ENCODE assay signal across 16 mouse cellular contexts in the genomic region with DNA sequence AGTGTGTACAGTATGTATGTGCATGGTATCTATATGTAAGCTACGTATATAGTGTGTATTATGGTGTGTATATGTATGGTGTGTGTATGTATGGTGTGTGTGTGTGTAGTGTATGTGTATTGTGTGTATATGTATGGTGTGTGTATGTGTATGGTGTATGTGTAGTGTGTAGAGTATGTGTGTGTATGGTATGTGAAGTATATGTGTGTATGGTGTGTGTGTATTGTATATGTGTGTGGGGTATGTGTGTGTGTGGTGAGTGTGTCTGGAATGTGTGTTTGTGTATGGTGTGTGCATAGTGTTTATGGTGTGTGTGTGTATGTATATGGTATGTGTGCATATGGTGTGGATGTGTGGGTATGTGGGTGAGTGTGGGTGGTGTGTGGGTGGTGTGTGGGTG. TPM values are rescaled to one million over a fixed set of nuclear protein-coding genes. Genes with fewer than 3 reads are reported as not detected.
A peak's percentile ranks its signal among the peaks of the same experiment; 100 is the strongest.
DNase-seq lines count a peak whose midpoint lies in the region; ATAC-seq and TF ChIP-seq lines count a peak whose summit lies in the region.
"Had no signal": no experiment of that assay in that cellular context is flagged by ENCODE, and none has a peak within 500 bp of the region (broad histone marks: within the 10 kb centered on the region; RNA-seq: fewer than 3 reads in every experiment).

No protein-coding gene starts in this region.

- no peak overlapping the region for H3K27ac ChIP-seq in forebrain, embryonic 11.5 days (ENCODE audit: low read depth, low read length)
- no peak overlapping the region for H3K27ac ChIP-seq in forebrain, embryonic 16.5 days (ENCODE audit: low read length)
- peak overlapping the region; percentile 10; the same call in 1 of the 2 replicates for H3K27ac ChIP-seq in layer of hippocampus, adult 2 months
- no peak overlapping the region for H3K27ac ChIP-seq in embryonic facial prominence, embryonic 14.5 days (replicated peaks; ENCODE audit: low read depth, low read length)
- no peak overlapping the region for H3K27ac ChIP-seq in neural tube, embryonic 14.5 days (ENCODE audit: low read depth, low read length)
- H3K27ac ChIP-seq: forebrain, embryonic 15.5 days; hindbrain, embryonic 10.5 days; kidney, postnatal 0 days; limb, embryonic 12.5 days had no signal

- TF ChIP-seq CTCF in layer of hippocampus, adult 2 months (conservative IDR thresholded peaks at IDR 0.05) = no peak

- H3K36me3 ChIP-seq in forebrain, embryonic 11.5 days (ENCODE audit: control insufficient read depth, insufficient read depth, low read length) = no peaks in the 10 kb centered on the region
- H3K36me3 ChIP-seq in forebrain, embryonic 16.5 days (ENCODE audit: control insufficient read depth, insufficient read depth) = no peaks in the 10 kb centered on the region
- no peaks in the 10 kb centered on the region for H3K36me3 ChIP-seq in embryonic facial prominence, embryonic 14.5 days (ENCODE audit: control insufficient read depth, insufficient read depth, low read length)
- H3K36me3 ChIP-seq in neural tube, embryonic 14.5 days (ENCODE audit: control insufficient read depth, insufficient read depth, low read length) = no peaks in the 10 kb centered on the region
- H3K36me3 ChIP-seq: forebrain, embryonic 15.5 days; hindbrain, embryonic 10.5 days; limb, embryonic 12.5 days had no signal

- no peaks in the 10 kb centered on the region for H3K4me1 ChIP-seq in forebrain, embryonic 11.5 days (replicated peaks; ENCODE audit: control insufficient read depth, insufficient read depth, low read length)
- H3K4me1 ChIP-seq in forebrain, embryonic 16.5 days (replicated peaks; ENCODE audit: control insufficient read depth, insufficient read depth, low read length) = peaks cover 14% of the 10 kb centered on the region
- H3K4me1 ChIP-seq in embryonic facial prominence, embryonic 14.5 days (ENCODE audit: control insufficient read depth, insufficient read depth, low read length) = peaks cover 28% of the 10 kb centered on the region
- no peaks in the 10 kb centered on the region for H3K4me1 ChIP-seq in neural tube, embryonic 14.5 days (ENCODE audit: control insufficient read depth, insufficient read depth, low read length)

- H3K9me3 ChIP-seq in forebrain, embryonic 11.5 days (ENCODE audit: control insufficient read depth, low read length) = no peaks in the 10 kb centered on the region
- H3K9me3 ChIP-seq in forebrain, embryonic 16.5 days (ENCODE audit: control insufficient read depth, low read length) = no peaks in the 10 kb centered on the region
- H3K9me3 ChIP-seq in embryonic facial prominence, embryonic 14.5 days (ENCODE audit: control insufficient read depth, low read length) = no peaks in the 10 kb centered on the region
- H3K9me3 ChIP-seq in neural tube, embryonic 14.5 days (ENCODE audit: control insufficient read depth, low read length) = no peaks in the 10 kb centered on the region
- H3K9me3 ChIP-seq: forebrain, embryonic 15.5 days; hindbrain, embryonic 10.5 days; limb, embryonic 12.5 days had no signal

- DNase-seq in forebrain, embryonic 11.5 days (ENCODE audit: low spot score) = no peak
- DNase-seq in layer of hippocampus, adult 2 months (ENCODE audit: low spot score in 2 of 2) = no peak
- no peak for DNase-seq in layer of hippocampus, adult 9-10 months (ENCODE audit: low spot score)
- no peak for DNase-seq in embryonic facial prominence, embryonic 14.5 days (ENCODE audit: low spot score)
- no peak for DNase-seq in cerebellum, postnatal 4 days (ENCODE audit: low spot score in 2 of 2)
- DNase-seq in left cerebral cortex, postnatal 4 days = no peak
- DNase-seq: gastrocnemius, postnatal 10 days; right cerebral cortex, postnatal 14 days had no signal

- intact Hi-C loops in left cerebral cortex, postnatal 4 days (cut with DNase I) = no loop called here

- no peaks in the 10 kb centered on the region for H3K27me3 ChIP-seq in forebrain, embryonic 11.5 days (ENCODE audit: control insufficient read depth, insufficient read depth, low read length)
- H3K27me3 ChIP-seq in forebrain, embryonic 16.5 days (replicated peaks; ENCODE audit: control insufficient read depth, insufficient read depth, low read length) = no peaks in the 10 kb centered on the region
- no peaks in the 10 kb centered on the region for H3K27me3 ChIP-seq in embryonic facial prominence, embryonic 14.5 days (replicated peaks; ENCODE audit: control insufficient read depth, insufficient read depth, low read length)
- no peaks in the 10 kb centered on the region for H3K27me3 ChIP-seq in neural tube, embryonic 14.5 days (ENCODE audit: control insufficient read depth, insufficient read depth, low read length)
- H3K27me3 ChIP-seq: forebrain, embryonic 15.5 days; limb, embryonic 12.5 days had no signal

- no peak overlapping the region for H3K4me3 ChIP-seq in forebrain, embryonic 11.5 days (ENCODE audit: low read depth, low read length)
- no peak overlapping the region for H3K4me3 ChIP-seq in forebrain, embryonic 16.5 days (replicated peaks; ENCODE audit: low read length)
- H3K4me3 ChIP-seq in layer of hippocampus, adult 2 months = no peak overlapping the region
- no peak overlapping the region for H3K4me3 ChIP-seq in embryonic facial prominence, embryonic 14.5 days (ENCODE audit: low read depth, low read length)
- no peak overlapping the region for H3K4me3 ChIP-seq in neural tube, embryonic 14.5 days (ENCODE audit: low read depth, low read length)
- H3K4me3 ChIP-seq: forebrain, embryonic 15.5 days; hindbrain, embryonic 10.5 days; limb, embryonic 12.5 days had no signal

- H3K4me2 ChIP-seq in forebrain, embryonic 11.5 days (ENCODE audit: low read depth, low read length, severe bottlenecking) = no peak overlapping the region
- no peak overlapping the region for H3K4me2 ChIP-seq in forebrain, embryonic 16.5 days (ENCODE audit: low read length)
- H3K4me2 ChIP-seq in embryonic facial prominence, embryonic 14.5 days (ENCODE audit: low read depth, low read length) = no peak overlapping the region
- H3K4me2 ChIP-seq in neural tube, embryonic 14.5 days (ENCODE audit: low read depth, low read length) = no peak overlapping the region
- H3K4me2 ChIP-seq: forebrain, embryonic 15.5 days; heart, embryonic 11.5 days; limb, embryonic 12.5 days had no signal

- WGBS in forebrain, embryonic 11.5 days = 95% methylated on average over 1 of the region's 1 CpGs
- whole genome bisulfite sequencing in forebrain, embryonic 16.5 days = 92% methylated on average over 1 of the region's 1 CpGs
- WGBS in embryonic facial prominence, embryonic 14.5 days = 97% methylated on average over 1 of the region's 1 CpGs
- WGBS in neural tube, embryonic 14.5 days = 97% methylated on average over 1 of the region's 1 CpGs

- no peak overlapping the region for H3K9ac ChIP-seq in forebrain, embryonic 11.5 days (ENCODE audit: low read length)
- H3K9ac ChIP-seq in forebrain, embryonic 16.5 days (replicated peaks; ENCODE audit: low read depth, low read length) = no peak overlapping the region
- H3K9ac ChIP-seq in embryonic facial prominence, embryonic 14.5 days (ENCODE audit: low read depth, low read length) = no peak overlapping the region
- no peak overlapping the region for H3K9ac ChIP-seq in neural tube, embryonic 14.5 days (replicated peaks; ENCODE audit: low read depth, low read length)
- H3K9ac ChIP-seq: forebrain, embryonic 15.5 days; limb, embryonic 12.5 days had no signal

- ATAC-seq in forebrain, embryonic 11.5 days (replicated peaks; ENCODE audit: low FRiP score) = 0 out of 2 replicates have a peak, but pooled peaks have one; percentile 12
- no peak for ATAC-seq in forebrain, embryonic 16.5 days
- ATAC-seq in embryonic facial prominence, embryonic 14.5 days (ENCODE audit: low read depth) = peak; percentile 19; the same call in 1 of the 2 replicates
- peak; percentile 53; the same call in 1 of the 2 replicates for ATAC-seq in neural tube, embryonic 14.5 days (ENCODE audit: low read depth)
- ATAC-seq: forebrain, embryonic 15.5 days had no signal

RNA-seq across cellular contexts. Expression of gene Upp2, which starts 23.0 kb away (rescaled TPM):
- 4.9 and 7.5 TPM in 2 replicates for polyA plus RNA-seq in forebrain, embryonic 11.5 days (2014; fragmentation: Nextera tagmentation; extraction: Ambion mirVana)
- polyA plus RNA-seq in forebrain, embryonic 16.5 days (2015; fragmentation: Nextera tagmentation; extraction: Ambion mirVana) = 11.7 and 16.8 TPM in 2 replicates
- 10 to 100 TPM; 32.7 to 38.5 TPM for total RNA-seq in layer of hippocampus, adult 2 months (2021)
- 8.5 and 8.7 TPM in 2 replicates for polyA plus RNA-seq in embryonic facial prominence, embryonic 14.5 days (2014; fragmentation: Nextera tagmentation; extraction: Ambion mirVana)
- 15.4 and 16.4 TPM in 2 replicates for polyA plus RNA-seq in neural tube, embryonic 14.5 days (2014; fragmentation: Nextera tagmentation; extraction: Ambion mirVana)
- total RNA-seq in left cerebral cortex, postnatal 4 days (2021) = 10 to 100 TPM; 10.1 to 12.2 TPM
- total RNA-seq: megakaryocyte-erythroid progenitor cell, adult 5-6 weeks had no signal

RNA-seq across cellular contexts. Expression of gene Acvr1, which starts 23.1 kb away (rescaled TPM):
- 5.1 and 5.9 TPM in 2 replicates for polyA plus RNA-seq in forebrain, embryonic 11.5 days (2014; fragmentation: Nextera tagmentation; extraction: Ambion mirVana)
- 7.4 and 9.8 TPM in 2 replicates for polyA plus RNA-seq in forebrain, embryonic 16.5 days (2015; fragmentation: Nextera tagmentation; extraction: Ambion mirVana)
- 10 to 100 TPM; 46.0 to 48.2 TPM for total RNA-seq in layer of hippocampus, adult 2 months (2021)
- 14.7 and 15.0 TPM in 2 replicates for polyA plus RNA-seq in embryonic facial prominence, embryonic 14.5 days (2014; fragmentation: Nextera tagmentation; extraction: Ambion mirVana)
- 8.5 and 8.6 TPM in 2 replicates for polyA plus RNA-seq in neural tube, embryonic 14.5 days (2014; fragmentation: Nextera tagmentation; extraction: Ambion mirVana)
- 10 to 100 TPM; 50.1 to 56.7 TPM for total RNA-seq in left cerebral cortex, postnatal 4 days (2021)
